Mouse (Mus musculus) B cell, adult 62 days (primary cell): ENCODE data around the gene Mfsd4b2. TPM values are rescaled to one million over a fixed set of nuclear protein-coding genes. Genes with fewer than 3 reads are reported as not detected.

ENCODE experiments used
- total RNA-seq: library from RNA; stranded (reverse); gene quantifications from 4 replicates; pipeline ENCODE4 v1.2.4, GENCODE M21; 2023

The Mfsd4b2 gene
- 0.33 TPM in 1 of 4 replicates, not detected in the others for total RNA-seq

GRCm38 (mm10) chr10:39926616-39927139 lies at the start of gene Mfsd4b2:
Gene Mfsd4b2 (minus strand): TSS chr10:39926923.

DNA sequence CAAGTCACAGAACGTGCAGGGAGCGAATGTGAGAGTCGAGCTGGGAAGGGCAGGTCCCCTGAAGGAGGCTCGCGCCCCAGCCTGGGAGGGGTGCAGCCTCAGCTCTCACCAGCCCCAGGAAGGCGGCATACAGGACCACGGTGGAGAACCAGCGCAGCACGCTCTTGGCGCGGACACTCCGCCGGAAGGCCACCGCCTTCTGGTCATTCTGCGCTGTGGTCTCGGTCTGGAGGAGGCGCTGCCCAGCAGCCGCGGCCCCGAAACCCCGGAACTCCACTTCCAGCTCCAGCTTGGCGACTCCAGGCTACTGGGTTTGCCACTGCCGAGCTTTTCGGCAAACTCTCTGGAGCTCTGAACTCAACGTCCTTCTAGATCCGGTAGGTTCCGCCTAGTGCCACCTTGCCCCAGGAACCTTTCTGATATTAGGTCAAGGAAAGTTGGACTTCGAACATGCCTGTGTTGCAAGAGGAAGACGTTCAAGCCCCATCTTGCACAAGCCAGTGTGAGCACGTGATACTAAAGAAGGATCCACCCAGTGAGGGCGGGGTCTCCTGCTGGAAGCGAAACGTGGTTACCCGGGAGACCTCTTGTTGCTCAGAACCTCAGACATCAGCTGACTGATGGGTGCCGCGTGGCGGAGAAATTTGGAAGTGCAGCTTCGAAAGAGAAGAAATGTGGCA lies 33.2 kb upstream of the Mfsd4b2 start, which contains the start of gene Mfsd4b3:
Gene Mfsd4b3, minus strand, starts transcription at position 393 of the 680 bp plus-strand sequence.

DNA sequence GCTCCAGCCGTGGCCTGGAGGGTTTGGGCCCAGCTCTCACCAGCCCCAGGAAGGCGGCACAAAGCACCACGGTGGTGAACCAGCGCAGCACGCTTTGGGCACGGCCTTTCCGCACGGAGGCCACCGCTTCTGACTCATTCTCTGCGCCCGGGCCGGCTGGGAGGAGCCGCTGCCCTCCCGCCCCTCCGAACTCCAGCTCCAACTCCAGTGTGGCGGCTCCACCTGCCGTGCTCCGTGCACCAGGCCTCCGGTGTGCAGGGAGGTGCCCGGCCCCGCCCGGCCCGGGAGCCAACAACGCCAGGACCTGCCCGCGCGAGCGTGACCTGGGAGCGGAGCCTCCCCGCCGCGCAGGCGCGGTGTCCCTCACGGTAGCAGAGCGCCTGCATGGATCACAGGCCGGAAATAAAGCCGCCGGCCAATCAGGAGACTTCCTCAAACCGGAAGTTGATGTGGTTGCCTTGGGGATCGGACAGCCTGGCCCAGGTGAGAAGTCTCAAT lies 27.8 kb downstream of the Mfsd4b2 start, which contains the start of gene Mfsd4b4:
Gene Mfsd4b4, minus strand, starts transcription at position 365 of the 498 bp plus-strand sequence.

Other genes with a start within 250 kb of the Mfsd4b2 start
- gene Rev3l, start 194.8 kb downstream of the Mfsd4b2 start, total RNA-seq, result 39.0 to 53.3 TPM (median 45.0 TPM) in 4 replicates
- gene Mfsd4b4, start 27.7 kb downstream of the Mfsd4b2 start, total RNA-seq, result 3.0 to 3.7 TPM (median 3.4 TPM) in 4 replicates
- not detected in 4 replicates for gene Mfsd4b3, start 33.2 kb upstream of the Mfsd4b2 start, total RNA-seq
- gene Mfsd4b5, start 59.7 kb upstream of the Mfsd4b2 start, total RNA-seq, result 0.27 to 0.52 TPM in 2 of 4 replicates, not detected in the others
- gene Mfsd4b1, start 98.3 kb upstream of the Mfsd4b2 start, total RNA-seq, result 0.47 TPM in 1 of 4 replicates, not detected in the others
- gene Slc16a10, start 215.3 kb upstream of the Mfsd4b2 start, total RNA-seq, result 9.0 to 13.1 TPM (median 10.1 TPM) in 4 replicates